Mouse (Mus musculus): Measurements from ENCODE around the gene Ccdc9.

The Ccdc9 gene

GRCm38 (mm10) chr7:16286026-16286961, at the start of gene Ccdc9:
Ccdc9 (minus strand) TSS chr7:16286795.
- peak; percentile 99 for DNase-seq (ENCODE audit: low spot score)

GRCm38 (mm10) chr7:16329146-16329545, 42.6 kb upstream of the Ccdc9 start:
- no peak for DNase-seq (ENCODE audit: low spot score)

GRCm38 (mm10) chr7:16326607-16326971, 40.0 kb upstream of the Ccdc9 start:
- no peak for DNase-seq (ENCODE audit: low spot score)

GRCm38 (mm10) chr7:16325920-16326606, 39.5 kb upstream of the Ccdc9 start:
- DNase-seq (ENCODE audit: low spot score): peak; percentile 66

GRCm38 (mm10) chr7:16324661-16325060, 38.1 kb upstream of the Ccdc9 start:
- no peak for DNase-seq (ENCODE audit: low spot score)

GRCm38 (mm10) chr7:16320479-16320878, 33.9 kb upstream of the Ccdc9 start:
- no peak for DNase-seq (ENCODE audit: low spot score)

- DNase-seq (ENCODE audit: low spot score): no peak
These were observed 32.6 kb upstream of the Ccdc9 start for GRCm38 (mm10) chr7:16319216-16319615.

GRCm38 (mm10) chr7:16317094-16317493, 30.5 kb upstream of the Ccdc9 start:
- DNase-seq (ENCODE audit: low spot score): no peak

GRCm38 (mm10) chr7:16315222-16315759, 28.7 kb upstream of the Ccdc9 start:
- DNase-seq (ENCODE audit: low spot score): no peak

GRCm38 (mm10) chr7:16314221-16314775, 27.7 kb upstream of the Ccdc9 start:
- DNase-seq (ENCODE audit: low spot score): no peak

- DNase-seq (ENCODE audit: low spot score): peak; percentile 60
These were observed 27.1 kb upstream of the Ccdc9 start for GRCm38 (mm10) chr7:16313481-16314220.

GRCm38 (mm10) chr7:16312672-16313311, 26.2 kb upstream of the Ccdc9 start:
- DNase-seq (ENCODE audit: low spot score): peak; percentile 42

- DNase-seq (ENCODE audit: low spot score): no peak
These were observed 25.5 kb upstream of the Ccdc9 start for GRCm38 (mm10) chr7:16312011-16312671.

GRCm38 (mm10) chr7:16311453-16312004, 24.9 kb upstream of the Ccdc9 start:
- DNase-seq (ENCODE audit: low spot score): no peak

- no peak for DNase-seq (ENCODE audit: low spot score)
These were observed 24.2 kb upstream of the Ccdc9 start for GRCm38 (mm10) chr7:16310521-16311452.

GRCm38 (mm10) chr7:16310020-16310520, 23.5 kb upstream of the Ccdc9 start:
- peak; percentile 56 for DNase-seq (ENCODE audit: low spot score)

- peak; percentile 77 for DNase-seq (ENCODE audit: low spot score)
These were observed 22.9 kb upstream of the Ccdc9 start for GRCm38 (mm10) chr7:16309318-16310019.

- DNase-seq (ENCODE audit: low spot score): no peak
These were observed 22.1 kb upstream of the Ccdc9 start for GRCm38 (mm10) chr7:16308555-16309317.

Measured in ovary, adult 18-20 months (tissue).